Comparison of ENCODE assay signal across 9 mouse cellular contexts in the genomic region with DNA sequence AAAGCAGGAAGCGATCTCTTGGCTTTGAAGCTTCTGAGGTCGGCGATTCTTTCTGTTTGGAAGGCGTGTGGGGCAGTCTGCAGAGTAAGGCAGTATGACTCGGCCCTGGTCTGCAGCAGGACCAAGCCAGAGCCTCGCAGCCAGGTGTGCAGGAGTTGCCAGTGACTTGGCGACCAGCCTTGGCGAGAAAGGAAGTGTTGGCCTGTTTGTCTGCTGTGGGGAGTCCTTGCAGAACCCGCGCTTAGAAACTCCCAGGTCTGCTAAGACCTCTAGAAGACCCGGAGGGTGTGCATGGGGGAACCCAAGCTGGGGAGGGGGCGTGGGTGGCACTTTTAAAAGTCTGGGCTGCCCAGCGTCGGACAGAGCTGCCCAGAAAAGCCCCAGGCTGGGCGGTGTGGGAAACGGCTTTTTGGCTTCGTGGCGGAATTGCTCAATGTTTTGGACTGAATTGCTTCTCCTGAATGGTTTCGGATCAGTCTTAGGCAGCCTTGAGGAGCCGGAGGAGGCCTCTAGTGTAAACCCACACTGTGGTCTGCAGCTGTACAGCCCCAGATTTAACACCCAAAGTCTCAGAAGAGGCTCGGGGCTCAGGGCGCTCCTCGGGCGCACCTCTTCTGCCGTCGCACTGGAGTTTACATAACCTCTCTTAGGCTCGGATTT. TPM values are rescaled to one million over a fixed set of nuclear protein-coding genes. Genes with fewer than 3 reads are reported as not detected.
DNase-seq lines count a peak whose midpoint lies in the region; ATAC-seq and TF ChIP-seq lines count a peak whose summit lies in the region.
"Had no signal": no experiment of that assay in that cellular context is flagged by ENCODE, and none has a peak within 500 bp of the region (broad histone marks: within the 10 kb centered on the region; RNA-seq: fewer than 3 reads in every experiment).

No protein-coding gene starts in this region.

- TF ChIP-seq CTCF in bone marrow macrophage, adult 2 months (IDR thresholded peaks at IDR 0.05; ENCODE audit: low read depth, low read length): no peak
- TF ChIP-seq CTCF in hindbrain, postnatal 0 days (IDR thresholded peaks at IDR 0.05; ENCODE audit: low read depth): no peak
- no peak for TF ChIP-seq CTCF in lung, embryonic 14.5 days (IDR thresholded peaks at IDR 0.05; ENCODE audit: low read depth)
- TF ChIP-seq CTCF in thymus, adult 2 months (IDR thresholded peaks at IDR 0.05; ENCODE audit: borderline replicate concordance, control insufficient read depth, extremely low read depth, insufficient read depth, low read length, poor library complexity): no peak

- TF ChIP-seq POLR2A in bone marrow macrophage, adult 2 months (IDR thresholded peaks at IDR 0.05; ENCODE audit: borderline replicate concordance, low read depth, low read length): no peak
- no peak for TF ChIP-seq POLR2A in thymus, adult 2 months (IDR thresholded peaks at IDR 0.05; ENCODE audit: control insufficient read depth, extremely low read depth, insufficient read depth, low read length, poor library complexity)

- peak overlapping the region; percentile 42 for H3K4me2 ChIP-seq in hindbrain, postnatal 0 days (ENCODE audit: low read depth, low read length)
- H3K4me2 ChIP-seq in lung, embryonic 14.5 days: peak overlapping the region; percentile 82
- peak overlapping the region; percentile 88 for H3K4me2 ChIP-seq in stomach, embryonic 14.5 days (replicated peaks; ENCODE audit: low read depth, low read length)

- 2% methylated on average over 27 of the region's 27 CpGs for WGBS in hindbrain, postnatal 0 days
- WGBS in lung, embryonic 14.5 days: under 1% methylated on average over 27 of the region's 27 CpGs
- WGBS in stomach, embryonic 14.5 days: 1% methylated on average over 27 of the region's 27 CpGs
- WGBS in thymus, adult 2 months: 3% methylated on average over 27 of the region's 27 CpGs

- H3K27ac ChIP-seq in bone marrow macrophage, adult 2 months (ENCODE audit: insufficient read depth, low read depth, low read length): no peak overlapping the region
- peak overlapping the region; percentile 33; the same call in 1 of the 2 replicates for H3K27ac ChIP-seq in hindbrain, postnatal 0 days
- H3K27ac ChIP-seq in lung, embryonic 14.5 days (ENCODE audit: low read depth): peak overlapping the region; percentile 97
- H3K27ac ChIP-seq in stomach, embryonic 14.5 days (ENCODE audit: low read length): peak overlapping the region; percentile 97
- no peak overlapping the region for H3K27ac ChIP-seq in thymus, adult 2 months (ENCODE audit: control insufficient read depth, insufficient read depth, low read length)

- H3K36me3 ChIP-seq in hindbrain, postnatal 0 days (ENCODE audit: insufficient read depth, low read length): no peaks in the 10 kb centered on the region
- H3K36me3 ChIP-seq in lung, embryonic 14.5 days (ENCODE audit: insufficient read depth): 0 out of 2 replicates have a peak, but pooled peaks cover 2% of the 10 kb centered on the region
- H3K36me3 ChIP-seq in stomach, embryonic 14.5 days (ENCODE audit: control insufficient read depth, insufficient read depth, low read length): no peaks in the 10 kb centered on the region
- no peaks in the 10 kb centered on the region for H3K36me3 ChIP-seq in thymus, adult 2 months (ENCODE audit: control insufficient read depth, insufficient read depth, low read length)

- peak; percentile 5 to 20 for DNase-seq in cerebellum, adult 18-20 months
- DNase-seq in cerebellum, postnatal 10 days: no peak
- DNase-seq in gastrocnemius, postnatal 14 days: peak; percentile 60
- no peak for DNase-seq in hindbrain, postnatal 0 days (ENCODE audit: low spot score)
- peak; percentile 74 for DNase-seq in lung, embryonic 14.5 days
- DNase-seq in thymus, adult 2 months: no peak

- no peaks in the 10 kb centered on the region for H3K9me3 ChIP-seq in hindbrain, postnatal 0 days (ENCODE audit: low read length)
- H3K9me3 ChIP-seq in lung, embryonic 14.5 days (ENCODE audit: low read depth, low read length): no peaks in the 10 kb centered on the region
- no peaks in the 10 kb centered on the region for H3K9me3 ChIP-seq in stomach, embryonic 14.5 days (ENCODE audit: control insufficient read depth, low read depth, low read length)

- H3K4me3 ChIP-seq in bone marrow macrophage, adult 2 months (ENCODE audit: insufficient read depth, low read length): peak overlapping the region; percentile 49
- peak overlapping the region; percentile 35 for H3K4me3 ChIP-seq in hindbrain, postnatal 0 days (ENCODE audit: low read length)
- peak overlapping the region; percentile 57 for H3K4me3 ChIP-seq in lung, embryonic 14.5 days (ENCODE audit: low read depth, low read length)
- H3K4me3 ChIP-seq in stomach, embryonic 14.5 days (ENCODE audit: low read depth, low read length): peak overlapping the region; percentile 63
- no peak overlapping the region for H3K4me3 ChIP-seq in thymus, adult 2 months (ENCODE audit: control insufficient read depth, insufficient read depth, low read length)
- H3K4me3 ChIP-seq: erythroblast, embryonic 14.5 days had no signal

- H3K4me1 ChIP-seq in bone marrow macrophage, adult 2 months (ENCODE audit: control insufficient read depth, insufficient read depth, low read length): peaks cover 9% of the 10 kb centered on the region; the same call in 1 of the 2 replicates
- peaks cover 2% of the 10 kb centered on the region for H3K4me1 ChIP-seq in hindbrain, postnatal 0 days (ENCODE audit: insufficient read depth, low read length)
- H3K4me1 ChIP-seq in lung, embryonic 14.5 days (ENCODE audit: insufficient read depth): peaks cover 4% of the 10 kb centered on the region; the same call in 1 of the 2 replicates
- H3K4me1 ChIP-seq in stomach, embryonic 14.5 days (ENCODE audit: control insufficient read depth, insufficient read depth, low read length): peaks cover 21% of the 10 kb centered on the region
- H3K4me1 ChIP-seq in thymus, adult 2 months (replicated peaks; ENCODE audit: control insufficient read depth, insufficient read depth, low read length): 0 out of 2 replicates have a peak, but pooled peaks cover 4% of the 10 kb centered on the region

- intact Hi-C loops in gastrocnemius, postnatal 14 days (cut with DNase I; ENCODE audit: low total_unique reads): loop anchor here (10.0 kb wide), 1 partner anchor 509 kb away; no protein-coding TSS in a partner anchor

- ATAC-seq in hindbrain, postnatal 0 days: no peak
- no peak for ATAC-seq in lung, embryonic 14.5 days (ENCODE audit: insufficient read depth)
- ATAC-seq in stomach, embryonic 14.5 days (ENCODE audit: insufficient number of reproducible peaks, insufficient read depth, low FRiP score, low read depth): no peak

- peaks cover 32% of the 10 kb centered on the region for H3K27me3 ChIP-seq in hindbrain, postnatal 0 days (ENCODE audit: insufficient read depth, low read length)
- H3K27me3 ChIP-seq in lung, embryonic 14.5 days (ENCODE audit: insufficient read depth, low read length): peaks cover 36% of the 10 kb centered on the region
- no peaks in the 10 kb centered on the region for H3K27me3 ChIP-seq in stomach, embryonic 14.5 days (ENCODE audit: control insufficient read depth, insufficient read depth, low read length)
- H3K27me3 ChIP-seq in thymus, adult 2 months (ENCODE audit: control insufficient read depth, insufficient read depth, low read length): peaks cover 22% of the 10 kb centered on the region

- peak overlapping the region; percentile 33; the same call in 1 of the 2 replicates for H3K9ac ChIP-seq in hindbrain, postnatal 0 days (replicated peaks; ENCODE audit: low read length)
- H3K9ac ChIP-seq in lung, embryonic 14.5 days: peak overlapping the region; percentile 70
- peak overlapping the region; percentile 86 for H3K9ac ChIP-seq in stomach, embryonic 14.5 days (replicated peaks; ENCODE audit: low read depth, low read length)

RNA-seq across cellular contexts. Expression of a gene that starts 2.0 kb away (rescaled TPM):
- polyA plus RNA-seq in bone marrow macrophage, adult 2 months (2012; ENCODE audit: insufficient read depth, insufficient read length, missing spikeins): 0.23 and 0.27 TPM in 2 replicates
- total RNA-seq in gastrocnemius, postnatal 14 days (2021): 10 to 100 TPM; 38.7 to 41.4 TPM
- total RNA-seq in hindbrain, postnatal 0 days (2014; rRNA removed): 60.2 and 63.0 TPM in 2 replicates
- 21.9 and 25.7 TPM in 2 replicates for polyA plus RNA-seq in hindbrain, postnatal 0 days (2015; fragmentation: Nextera tagmentation; extraction: Ambion mirVana)
- polyA plus RNA-seq in lung, embryonic 14.5 days (2014; fragmentation: Nextera tagmentation; extraction: Ambion mirVana): 48.1 and 50.4 TPM in 2 replicates
- polyA plus RNA-seq in stomach, embryonic 14.5 days (2014; fragmentation: Nextera tagmentation; extraction: Ambion mirVana): 56.3 and 57.7 TPM in 2 replicates
- 1.8 and 3.4 TPM in 2 replicates for polyA plus RNA-seq in thymus, adult 2 months (2012; rRNA removed)
- polyA plus RNA-seq: erythroblast, embryonic 14.5 days had no signal

Comparison
In these comparisons a context has a peak if more than half of its experiments do, and no peak if none do; other contexts are left out.
1. DNase-seq: peak in cerebellum, adult 18-20 months (2 of 2), gastrocnemius, postnatal 14 days (single experiment) and lung, embryonic 14.5 days (single experiment); none in cerebellum, postnatal 10 days (0 of 2), hindbrain, postnatal 0 days (single experiment) and thymus, adult 2 months (single experiment).
2. H3K27ac ChIP-seq: peak in hindbrain, postnatal 0 days (single experiment), lung, embryonic 14.5 days (single experiment) and stomach, embryonic 14.5 days (single experiment); none in bone marrow macrophage, adult 2 months (single experiment) and thymus, adult 2 months (single experiment).
3. H3K9ac ChIP-seq: peak in every context shown above with its lines; median percentile 86 in stomach, embryonic 14.5 days; 70 in lung, embryonic 14.5 days; 33 in hindbrain, postnatal 0 days.
4. Peak in every context shown above with its lines, with median percentiles within 50 percentile points of each other: H3K4me2 ChIP-seq.